Mouse (Mus musculus) forebrain, embryonic 12.5 days (tissue): ENCODE measurements around the gene Prdm1. TPM values are rescaled to one million over a fixed set of nuclear protein-coding genes. Genes with fewer than 3 reads are reported as not detected.

Experiments used
- ATAC-seq: fragments of 200-750 bp; cut with Nextera tagmentation; 2 replicates; pipeline ENCODE4 v1.8.0; 2017; ENCODE audit warnings: moderate TSS enrichment; ENCODE audit not compliant: low FRiP score
- H3K27ac ChIP-seq: fragments of 300-500 bp; sonication (generic); 2 replicates; pipeline ENCODE4 v1.5.1; 2016; ENCODE audit warnings: mild to moderate bottlenecking
- H3K27me3 ChIP-seq: fragments of 300-500 bp; sonication (generic); 2 replicates; pipeline ENCODE4 v1.6.1; 2016; ENCODE audit warnings: mild to moderate bottlenecking
- H3K36me3 ChIP-seq: fragments of 300-500 bp; sonication (generic); replicated peaks from 2 replicates; pipeline ENCODE4 v1.6.1; 2016; ENCODE audit warnings: mild to moderate bottlenecking
- H3K4me1 ChIP-seq: fragments of 300-500 bp; sonication (generic); 2 replicates; pipeline ENCODE4 v1.6.1; 2016
- H3K4me2 ChIP-seq: fragments of 300-500 bp; sonication (generic); 2 replicates; pipeline ENCODE4 v1.6.1; 2016; ENCODE audit warnings: mild to moderate bottlenecking, moderate library complexity
- H3K4me3 ChIP-seq: fragments of 300-500 bp; sonication (generic); replicated peaks from 2 replicates; pipeline ENCODE4 v1.5.1; 2016; ENCODE audit warnings: mild to moderate bottlenecking
- H3K9ac ChIP-seq: fragments of 300-500 bp; sonication (generic); 2 replicates; pipeline ENCODE4 v1.6.1; 2016; ENCODE audit warnings: mild to moderate bottlenecking
- H3K9me3 ChIP-seq: fragments of 300-500 bp; sonication (generic); 2 replicates; pipeline ENCODE4 v1.6.1; 2016
- WGBS: fragments of 180-500 bp; shearing (Covaris S2); methylation state at CpG from one replicate; pipeline ENCODE4 v1.1.7; 2016; 5-methylcytosine and 5-hydroxymethylcytosine counted together
- polyA plus RNA-seq: library from polyadenylated mRNA; unstranded; fragments of >200 nt; fragmentation: Nextera tagmentation; extraction: Ambion mirVana; gene quantifications from 2 replicates; pipeline ENCODE4 v1.2.1, GENCODE M21; 2016

The Prdm1 gene
- polyA plus RNA-seq, 1 experiment from 2014 or later: 0.86 TPM

- Histone ChIP-seq H3K9ac (no peak overlapping the region), H3K4me3 (no peak overlapping the region), H3K4me1 (peaks cover 17% of the 10 kb centered on the region), H3K27ac (no peak overlapping the region), H3K27me3 (peaks cover 17% of the 10 kb centered on the region), H3K36me3 (no peaks in the 10 kb centered on the region), H3K9me3 (no peaks in the 10 kb centered on the region), H3K4me2 (no peak overlapping the region)
- ATAC-seq: no peak
- 66% methylated on average over 12 of the region's 12 CpGs for WGBS
Observed at GRCm38 (mm10) chr10:44448165-44448564, 80.1 kb downstream of the Prdm1 start.

DNA sequence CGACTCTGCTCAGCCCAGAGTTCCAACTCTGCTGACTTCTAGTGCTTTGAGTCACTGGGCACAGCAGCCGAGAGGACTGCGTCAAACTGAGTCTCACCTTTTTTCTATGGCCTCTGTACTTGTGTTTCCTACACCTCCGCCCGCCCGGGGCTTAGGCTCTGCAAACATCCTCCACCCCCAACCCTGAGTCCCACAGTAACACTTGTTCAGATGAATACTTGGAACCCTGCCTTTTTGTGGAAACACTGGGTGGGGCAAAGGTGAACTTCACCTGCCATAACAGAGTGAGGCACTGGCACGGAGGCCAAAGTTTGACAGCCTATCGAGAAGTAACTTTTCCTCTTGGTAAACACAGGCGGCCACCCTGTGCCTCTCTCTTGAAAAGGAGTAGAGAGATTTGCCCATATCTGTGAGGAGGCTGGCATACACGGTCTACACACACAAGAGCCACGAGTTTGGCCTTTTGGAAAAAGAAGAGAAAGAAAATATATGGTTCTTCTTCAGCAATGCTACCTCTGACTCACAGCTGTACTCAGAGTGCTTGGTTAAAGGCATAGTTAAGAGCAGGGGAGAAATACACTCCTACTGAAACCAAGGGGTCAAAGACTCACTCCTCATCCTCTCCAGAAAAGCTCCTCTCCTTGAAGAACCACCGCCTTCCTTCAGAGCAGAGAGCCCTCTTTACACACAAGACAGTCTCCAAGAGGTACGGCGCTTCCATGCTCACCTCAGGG, 80.7 kb downstream of the Prdm1 start:
- Histone ChIP-seq H3K27ac (no peak overlapping the region), H3K9ac (no peak overlapping the region), H3K9me3 (no peaks in the 10 kb centered on the region), H3K4me1 (peaks cover 17% of the 10 kb centered on the region), H3K36me3 (no peaks in the 10 kb centered on the region), H3K4me2 (no peak overlapping the region), H3K27me3 (peaks cover 18% of the 10 kb centered on the region), H3K4me3 (no peak overlapping the region)
- whole genome bisulfite sequencing: 91% methylated on average over 14 of the region's 14 CpGs
- no peak for ATAC-seq

DNA sequence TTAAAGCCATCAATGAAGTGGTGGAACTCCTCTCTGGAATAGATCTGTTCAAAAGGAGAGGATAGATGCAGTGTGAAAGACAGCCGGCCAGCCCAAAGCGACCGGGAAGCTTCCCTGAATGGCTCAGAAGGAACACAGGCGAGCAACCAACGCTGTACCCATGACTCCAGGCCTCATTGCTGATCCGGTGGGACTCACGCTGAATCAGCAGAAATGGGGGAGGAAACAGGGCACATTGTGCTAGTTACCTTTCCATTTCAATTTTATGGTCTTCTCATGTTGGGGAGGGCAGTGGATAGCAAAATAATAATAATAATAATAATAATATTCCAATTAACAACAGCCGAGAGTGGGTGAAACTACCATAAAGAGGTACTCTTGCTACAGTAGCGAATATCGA, 81.3 kb downstream of the Prdm1 start:
- no peak overlapping the region for H3K4me2 ChIP-seq
- no peak for ATAC-seq
- peaks cover 19% of the 10 kb centered on the region for H3K27me3 ChIP-seq
- no peak overlapping the region for H3K4me3 ChIP-seq
- H3K9ac ChIP-seq: no peak overlapping the region
- WGBS: 88% methylated on average over 10 of the region's 10 CpGs
- H3K27ac ChIP-seq: no peak overlapping the region
- H3K36me3 ChIP-seq: no peaks in the 10 kb centered on the region
- H3K4me1 ChIP-seq: peaks cover 17% of the 10 kb centered on the region
- no peaks in the 10 kb centered on the region for H3K9me3 ChIP-seq

DNA sequence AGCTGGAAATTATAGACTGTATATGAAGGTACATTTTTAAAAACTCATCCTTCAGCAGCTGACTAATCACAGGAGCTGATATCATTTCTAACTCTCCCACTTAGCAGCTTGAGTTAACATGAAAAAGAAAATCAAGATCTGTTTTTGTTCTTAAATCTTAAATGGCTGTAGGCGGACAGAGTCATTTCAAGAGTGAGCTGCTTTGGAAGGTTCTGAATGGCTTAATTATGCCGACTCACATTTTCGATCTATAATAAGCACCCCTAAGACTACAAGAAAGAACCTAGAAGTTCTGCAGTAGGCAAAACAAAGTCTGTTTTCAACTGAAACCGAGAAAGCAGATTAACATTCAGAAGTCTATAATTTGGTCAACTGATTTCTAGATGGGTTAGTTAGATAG, 83.9 kb downstream of the Prdm1 start:
- no peaks in the 10 kb centered on the region for H3K36me3 ChIP-seq
- no peak overlapping the region for H3K9ac ChIP-seq
- no peak overlapping the region for H3K4me2 ChIP-seq
- 22% methylated on average over 4 of the region's 4 CpGs for WGBS
- ATAC-seq: no peak
- peaks cover 23% of the 10 kb centered on the region for H3K27me3 ChIP-seq
- H3K27ac ChIP-seq: no peak overlapping the region
- peaks cover 17% of the 10 kb centered on the region for H3K4me1 ChIP-seq
- H3K4me3 ChIP-seq: no peak overlapping the region
- no peaks in the 10 kb centered on the region for H3K9me3 ChIP-seq

DNA sequence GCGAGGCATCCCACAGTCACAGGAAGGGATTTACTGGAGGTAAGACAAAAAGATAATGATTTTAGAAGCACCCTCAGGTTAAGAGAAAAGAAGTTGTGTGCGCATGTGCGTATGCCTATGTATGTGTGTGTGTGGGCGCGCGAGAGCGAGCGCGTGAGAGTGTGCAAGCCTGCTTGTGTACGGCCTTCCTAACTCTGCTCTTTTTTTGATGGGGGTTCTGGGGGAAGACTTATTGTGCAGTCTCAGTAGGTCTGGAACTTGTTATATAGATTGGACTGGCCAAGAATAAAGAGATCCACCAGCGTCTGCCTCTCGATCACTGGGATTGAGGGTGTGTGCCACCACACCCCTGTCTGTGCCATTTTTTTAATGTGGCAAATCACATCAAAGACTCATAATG, 84.6 kb downstream of the Prdm1 start:
- Histone ChIP-seq H3K4me3 (no peak overlapping the region), H3K27ac (no peak overlapping the region), H3K9me3 (no peaks in the 10 kb centered on the region), H3K4me1 (peaks cover 17% of the 10 kb centered on the region), H3K9ac (no peak overlapping the region), H3K27me3 (peaks cover 23% of the 10 kb centered on the region), H3K36me3 (no peaks in the 10 kb centered on the region), H3K4me2 (no peak overlapping the region)
- ATAC-seq: no peak
- WGBS: 67% methylated on average over 12 of the region's 12 CpGs

GRCm38 (mm10) chr10:44439732-44440131, 88.6 kb downstream of the Prdm1 start:
- Histone ChIP-seq H3K9me3 (no peaks in the 10 kb centered on the region), H3K9ac (no peak overlapping the region), H3K4me2 (no peak overlapping the region), H3K36me3 (no peaks in the 10 kb centered on the region), H3K27me3 (peaks cover 16% of the 10 kb centered on the region), H3K4me3 (no peak overlapping the region), H3K4me1 (peaks cover 11% of the 10 kb centered on the region), H3K27ac (no peak overlapping the region)
- no peak for ATAC-seq
- WGBS: 90% methylated on average over 11 of the region's 11 CpGs

GRCm38 (mm10) chr10:44437614-44438013, 90.7 kb downstream of the Prdm1 start:
- 83% methylated on average over 1 of the region's 1 CpGs for WGBS
- no peak for ATAC-seq
- Histone ChIP-seq H3K27ac (no peak overlapping the region), H3K27me3 (peaks cover 5% of the 10 kb centered on the region), H3K36me3 (no peaks in the 10 kb centered on the region), H3K4me2 (no peak overlapping the region), H3K4me1 (no peaks in the 10 kb centered on the region), H3K9ac (no peak overlapping the region), H3K4me3 (no peak overlapping the region), H3K9me3 (no peaks in the 10 kb centered on the region)

DNA sequence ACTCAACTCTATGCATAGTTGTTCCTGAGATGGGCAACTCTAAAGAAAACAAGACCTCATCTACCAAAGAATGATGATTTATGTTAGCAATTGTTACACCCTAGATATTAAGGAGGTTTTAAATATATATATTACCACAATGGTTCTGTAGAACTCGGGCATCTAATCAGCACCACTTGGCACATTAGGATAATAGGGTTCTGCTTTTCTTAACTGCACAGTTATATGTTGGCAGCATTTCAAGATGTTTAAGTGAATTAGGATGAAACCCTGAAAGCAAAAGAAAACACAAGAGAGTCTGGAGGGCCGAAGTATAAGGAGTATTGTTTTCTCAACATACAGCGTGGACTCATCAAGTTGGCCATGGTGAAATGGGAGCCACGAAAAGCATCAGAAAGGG, 92.3 kb downstream of the Prdm1 start:
- WGBS: 80% methylated on average over 4 of the region's 4 CpGs
- no peak overlapping the region for H3K4me2 ChIP-seq

DNA sequence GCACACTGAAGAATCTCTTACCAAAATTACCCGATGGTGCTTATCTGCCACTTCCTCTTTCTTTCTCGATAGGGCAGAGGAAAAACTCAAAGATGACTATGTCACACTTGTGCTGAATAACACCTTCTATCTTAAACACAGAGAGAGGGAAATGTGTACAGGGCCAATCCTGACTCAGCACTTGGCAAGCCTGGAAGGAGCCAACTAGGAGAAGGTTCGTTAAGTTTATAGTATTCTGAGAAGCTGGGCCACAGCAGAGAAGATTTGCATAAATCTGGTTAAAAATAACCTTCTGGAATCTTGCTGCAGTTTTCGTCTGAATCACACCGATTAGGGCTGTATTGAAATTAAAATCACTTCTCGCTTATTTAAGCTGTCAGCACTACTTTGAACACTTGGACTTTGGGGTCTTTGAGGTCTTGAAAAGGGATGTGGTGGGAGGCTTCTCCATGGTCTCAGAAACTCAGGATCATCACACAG, 93.6 kb downstream of the Prdm1 start:
- no peaks in the 10 kb centered on the region for H3K9me3 ChIP-seq
- H3K27ac ChIP-seq: no peak overlapping the region
- no peak overlapping the region for H3K9ac ChIP-seq
- no peak overlapping the region for H3K4me3 ChIP-seq
- no peaks in the 10 kb centered on the region for H3K4me1 ChIP-seq
- no peaks in the 10 kb centered on the region; the same call in 1 of the 2 replicates for H3K27me3 ChIP-seq
- WGBS: 58% methylated on average over 6 of the region's 6 CpGs
- no peaks in the 10 kb centered on the region for H3K36me3 ChIP-seq
- no peak overlapping the region for H3K4me2 ChIP-seq
- ATAC-seq: no peak

More for the DNA sequence above, 92.3 kb downstream of the Prdm1 start:
- Histone ChIP-seq H3K27ac (no peak overlapping the region), H3K4me3 (no peak overlapping the region), H3K27me3 (no peaks in the 10 kb centered on the region; the same call in 1 of the 2 replicates), H3K36me3 (no peaks in the 10 kb centered on the region), H3K4me1 (no peaks in the 10 kb centered on the region), H3K9me3 (no peaks in the 10 kb centered on the region), H3K9ac (no peak overlapping the region)
- no peak for ATAC-seq

DNA sequence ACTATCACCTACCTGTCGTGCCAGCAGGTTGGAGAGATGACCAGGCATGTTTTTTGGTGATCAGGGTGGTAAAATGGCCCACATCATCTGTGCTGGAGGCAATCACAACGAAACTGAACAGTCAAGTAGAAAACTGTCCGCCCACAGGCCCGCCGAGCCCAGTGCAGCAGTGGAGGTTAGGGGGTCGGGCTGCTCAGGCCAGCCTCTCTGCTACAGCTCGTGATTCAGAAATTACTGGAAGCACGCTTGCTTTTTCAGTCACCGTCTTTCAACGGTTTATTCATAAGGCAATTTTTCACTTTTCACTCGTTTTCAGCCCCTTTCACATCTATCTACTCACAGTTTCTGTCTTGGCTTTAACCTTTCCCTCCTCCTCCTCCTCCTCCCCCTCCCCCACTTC, 96.1 kb downstream of the Prdm1 start:
- H3K9me3 ChIP-seq: no peaks in the 10 kb centered on the region
- no peak for ATAC-seq
- no peak overlapping the region for H3K4me3 ChIP-seq
- H3K36me3 ChIP-seq: no peaks in the 10 kb centered on the region
- no peaks in the 10 kb centered on the region for H3K27me3 ChIP-seq
- no peak overlapping the region for H3K27ac ChIP-seq
- 0 out of 2 replicates have a peak, but pooled peaks cover 3% of the 10 kb centered on the region for H3K4me1 ChIP-seq
- H3K4me2 ChIP-seq: no peak overlapping the region
- 76% methylated on average over 11 of the region's 11 CpGs for WGBS
- no peak overlapping the region for H3K9ac ChIP-seq

DNA sequence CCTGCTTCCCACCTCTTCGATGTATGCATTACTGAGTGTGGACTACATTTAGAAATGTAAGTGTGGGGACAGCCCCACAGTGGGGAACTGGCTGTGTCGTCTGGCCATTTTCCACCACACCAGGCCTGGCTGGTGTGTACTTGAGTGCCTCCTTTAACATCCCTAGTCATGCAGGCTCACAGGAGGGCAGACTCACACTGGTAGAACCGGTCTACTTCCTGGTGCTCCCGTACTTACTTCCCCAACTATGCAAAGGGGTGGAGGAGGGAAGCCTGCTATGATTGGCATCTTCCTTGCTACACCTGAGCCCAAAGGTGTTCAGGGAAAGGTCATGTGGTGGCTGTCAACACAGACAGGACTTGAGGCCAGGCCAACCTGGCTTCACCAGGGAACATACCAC, 96.6 kb downstream of the Prdm1 start:
- H3K4me3 ChIP-seq: no peak overlapping the region
- no peak overlapping the region for H3K4me2 ChIP-seq
- no peaks in the 10 kb centered on the region for H3K27me3 ChIP-seq
- H3K9ac ChIP-seq: no peak overlapping the region
- 0 out of 2 replicates have a peak, but pooled peaks cover 3% of the 10 kb centered on the region for H3K4me1 ChIP-seq
- no peaks in the 10 kb centered on the region for H3K36me3 ChIP-seq
- H3K27ac ChIP-seq: no peak overlapping the region
- no peaks in the 10 kb centered on the region for H3K9me3 ChIP-seq
- ATAC-seq: no peak
- WGBS: 94% methylated on average over 4 of the region's 4 CpGs

- Histone ChIP-seq H3K4me3 (no peak overlapping the region), H3K4me2 (no peak overlapping the region), H3K36me3 (no peaks in the 10 kb centered on the region), H3K9me3 (no peaks in the 10 kb centered on the region), H3K9ac (no peak overlapping the region), H3K27me3 (no peaks in the 10 kb centered on the region), H3K4me1 (0 out of 2 replicates have a peak, but pooled peaks cover 3% of the 10 kb centered on the region), H3K27ac (no peak overlapping the region)
- 94% methylated on average over 14 of the region's 14 CpGs for whole genome bisulfite sequencing
- no peak for ATAC-seq
Observed at GRCm38 (mm10) chr10:44429177-44429888, 99.0 kb downstream of the Prdm1 start.
